Mouse (Mus musculus) testis, adult 2 months (tissue): ENCODE data around the gene Zfp512b. TPM values are rescaled to one million over a fixed set of nuclear protein-coding genes. Genes with fewer than 3 reads are reported as not detected.
A peak's percentile ranks its signal among the peaks of the same experiment; 100 is the strongest.

Experiments used
- H3K27ac ChIP-seq: fragments of 200-500 bp; 2 replicates; pipeline ENCODE4 v1.5.1; 2012; ENCODE audit warnings: low read depth, low read length; ENCODE audit not compliant: control insufficient read depth, insufficient read depth
- H3K27me3 ChIP-seq: fragments of 200-500 bp; 2 replicates; pipeline ENCODE4 v1.6.1; 2012; ENCODE audit warnings: mild to moderate bottlenecking, low read length, moderate library complexity; ENCODE audit not compliant: control insufficient read depth, insufficient read depth
- H3K36me3 ChIP-seq: fragments of 200-500 bp; 2 replicates; pipeline ENCODE4 v1.6.1; 2012; ENCODE audit warnings: mild to moderate bottlenecking, low read length; ENCODE audit not compliant: control insufficient read depth, insufficient read depth
- H3K4me1 ChIP-seq: fragments of 200-500 bp; 2 replicates; pipeline ENCODE4 v1.6.1; 2012; ENCODE audit warnings: low read length; ENCODE audit not compliant: control insufficient read depth, insufficient read depth
- H3K4me3 ChIP-seq: fragments of 200-500 bp; 2 replicates; pipeline ENCODE4 v1.5.1; 2012; ENCODE audit warnings: low read depth, mild to moderate bottlenecking, low read length, moderate library complexity, mixed read lengths; ENCODE audit not compliant: control insufficient read depth
- CTCF ChIP-seq: fragments of 200-500 bp; IDR thresholded peaks from 2 replicates; pipeline ENCODE4 v1.5.1; 2012; ENCODE audit warnings: low read depth, mild to moderate bottlenecking, inconsistent platforms, low read length, moderate library complexity; ENCODE audit not compliant: control insufficient read depth, insufficient read depth, insufficient replicate concordance
- POLR2A ChIP-seq: fragments of 200-500 bp; IDR thresholded peaks from 2 replicates; pipeline ENCODE4 v1.6.1; 2012; ENCODE audit warnings: low read depth, mild to moderate bottlenecking, inconsistent platforms, low read length, moderate library complexity; ENCODE audit not compliant: control insufficient read depth
- polyA plus RNA-seq: library from polyadenylated mRNA; depleted of rRNA; stranded (reverse); fragments of >200 nt; gene quantifications from 2 replicates; pipeline ENCODE4 v1.2.3, GENCODE M21; 2012

Gene Zfp512b
- polyA plus RNA-seq, 1 experiment: 83.2 TPM

DNA sequence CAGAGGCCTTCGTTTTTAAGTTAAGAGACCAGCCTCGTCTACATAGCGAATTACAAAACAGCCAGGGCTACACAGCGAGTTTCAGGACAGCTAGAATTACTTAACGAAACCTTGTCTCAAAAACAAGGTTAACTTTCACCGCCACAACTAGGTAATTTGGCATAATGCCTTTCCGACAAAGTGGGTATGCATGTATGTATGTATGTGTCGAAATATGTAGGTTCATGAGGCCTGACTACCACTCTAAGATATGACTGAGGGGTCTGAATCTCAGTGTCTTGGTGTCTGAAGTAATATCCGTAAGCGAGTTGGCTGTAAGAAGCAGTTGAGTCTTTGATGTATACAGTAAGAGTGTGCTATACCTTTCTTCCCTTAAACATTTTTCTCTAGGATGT is 9.1 kb upstream of the Zfp512b start:
- H3K27ac ChIP-seq: no peak overlapping the region
- H3K4me3 ChIP-seq: peak overlapping the region; percentile 90
- no peaks in the 10 kb centered on the region for H3K36me3 ChIP-seq
- H3K4me1 ChIP-seq: peaks cover 19% of the 10 kb centered on the region
- H3K27me3 ChIP-seq: no peaks in the 10 kb centered on the region
- no peak for TF ChIP-seq POLR2A
- TF ChIP-seq CTCF: no peak

GRCm38 (mm10) chr2:181600828-181601750 is 8.5 kb upstream of the Zfp512b start:
- peak overlapping the region; percentile 90 for H3K4me3 ChIP-seq
- peak overlapping the region; percentile 80 for H3K27ac ChIP-seq
- TF ChIP-seq CTCF: 0 out of 2 replicates have a peak, but pooled peaks have one; percentile 16
- TF ChIP-seq POLR2A: peak; percentile 93
- no peaks in the 10 kb centered on the region for H3K27me3 ChIP-seq
- peaks cover 2% of the 10 kb centered on the region for H3K36me3 ChIP-seq
- peaks cover 21% of the 10 kb centered on the region for H3K4me1 ChIP-seq

DNA sequence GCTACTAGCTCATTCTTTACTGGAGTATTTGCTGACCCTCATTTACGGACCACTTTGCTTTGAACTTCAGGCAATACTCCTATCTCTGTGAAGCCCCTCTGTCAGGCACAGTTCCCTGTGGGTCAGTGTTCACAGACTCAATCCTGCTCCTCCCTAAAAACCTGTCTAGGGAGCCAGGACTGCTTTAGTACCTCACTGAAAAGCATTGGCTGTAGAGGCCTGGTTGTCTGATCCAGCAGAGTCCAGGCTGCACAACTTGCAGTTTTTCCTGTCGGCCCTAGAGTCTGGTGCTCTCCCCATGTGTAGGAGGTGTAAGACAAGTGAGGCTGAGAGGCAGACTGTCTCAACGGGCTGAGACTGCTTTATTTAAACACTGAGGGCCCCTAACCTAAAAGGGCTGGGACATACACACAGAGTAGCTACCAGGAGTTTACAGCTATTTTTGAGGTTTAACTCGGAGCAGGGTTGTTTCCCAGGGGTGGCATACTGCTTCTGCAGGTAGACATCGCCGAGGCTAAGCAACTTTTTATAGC is 7.7 kb upstream of the Zfp512b start:
- peak overlapping the region; percentile 90 for H3K4me3 ChIP-seq
- no peaks in the 10 kb centered on the region for H3K27me3 ChIP-seq
- H3K27ac ChIP-seq: peak overlapping the region; percentile 80
- peaks cover 2% of the 10 kb centered on the region for H3K36me3 ChIP-seq
- H3K4me1 ChIP-seq: peaks cover 21% of the 10 kb centered on the region
- TF ChIP-seq CTCF (no peak), POLR2A (no peak)

DNA sequence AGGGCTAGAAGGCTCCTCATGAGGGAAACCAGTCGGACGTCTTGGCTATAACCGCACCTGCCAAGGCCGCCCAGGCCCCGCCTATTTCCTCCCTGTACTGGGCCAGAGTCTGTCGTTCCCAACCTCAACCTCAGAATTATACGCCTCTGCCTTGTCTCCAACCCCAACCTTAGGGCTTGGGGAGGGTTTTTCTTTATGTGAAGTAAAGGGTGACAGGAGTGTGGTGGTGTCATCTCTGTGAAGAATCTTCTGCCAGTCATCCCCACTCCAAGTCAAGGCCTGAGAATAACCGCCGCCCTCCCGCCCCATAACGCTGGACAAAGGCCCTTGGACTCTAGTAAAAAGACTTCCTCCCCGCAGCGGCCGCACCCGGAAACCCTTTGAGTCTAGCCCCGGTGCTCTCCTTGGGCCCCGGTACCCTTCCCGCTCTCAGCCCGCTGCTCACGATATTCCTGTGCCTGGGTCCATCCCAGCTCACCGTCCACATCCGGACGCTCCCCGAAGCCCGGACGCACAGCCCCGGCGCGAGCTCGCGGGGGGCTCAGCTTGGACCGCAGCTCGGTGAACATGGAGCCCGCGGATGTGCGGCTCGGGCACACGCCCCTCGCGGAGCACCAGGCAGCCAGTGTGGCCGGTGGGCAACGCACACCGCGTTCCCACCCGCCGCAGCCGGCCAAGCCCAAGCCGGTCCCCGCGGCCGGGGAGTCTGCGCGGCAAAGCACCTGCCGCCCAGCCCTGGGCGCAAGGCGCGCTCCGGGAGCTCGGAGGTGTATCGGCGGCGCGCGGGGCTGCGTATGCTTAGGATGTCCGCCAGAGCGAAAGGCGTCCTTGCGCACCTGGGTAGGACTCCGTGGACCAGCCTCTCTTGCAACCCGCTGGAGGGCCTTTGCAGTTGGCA is 6.1 kb upstream of the Zfp512b start, which contains the start of gene Samd10:
Gene Samd10 (minus strand): TSS at position 759 of the 898 bp plus-strand sequence.
- Histone ChIP-seq H3K27ac (peak within 1 kb of the TSS; percentile 86), H3K36me3 (peaks cover 2% of the 10 kb centered on the region), H3K27me3 (no peaks in the 10 kb centered on the region), H3K4me1 (peaks cover 21% of the 10 kb centered on the region), H3K4me3 (peak within 1 kb of the TSS; percentile 80)
- TF ChIP-seq POLR2A (no peak; the same call in 1 of the 2 replicates), CTCF (no peak)

DNA sequence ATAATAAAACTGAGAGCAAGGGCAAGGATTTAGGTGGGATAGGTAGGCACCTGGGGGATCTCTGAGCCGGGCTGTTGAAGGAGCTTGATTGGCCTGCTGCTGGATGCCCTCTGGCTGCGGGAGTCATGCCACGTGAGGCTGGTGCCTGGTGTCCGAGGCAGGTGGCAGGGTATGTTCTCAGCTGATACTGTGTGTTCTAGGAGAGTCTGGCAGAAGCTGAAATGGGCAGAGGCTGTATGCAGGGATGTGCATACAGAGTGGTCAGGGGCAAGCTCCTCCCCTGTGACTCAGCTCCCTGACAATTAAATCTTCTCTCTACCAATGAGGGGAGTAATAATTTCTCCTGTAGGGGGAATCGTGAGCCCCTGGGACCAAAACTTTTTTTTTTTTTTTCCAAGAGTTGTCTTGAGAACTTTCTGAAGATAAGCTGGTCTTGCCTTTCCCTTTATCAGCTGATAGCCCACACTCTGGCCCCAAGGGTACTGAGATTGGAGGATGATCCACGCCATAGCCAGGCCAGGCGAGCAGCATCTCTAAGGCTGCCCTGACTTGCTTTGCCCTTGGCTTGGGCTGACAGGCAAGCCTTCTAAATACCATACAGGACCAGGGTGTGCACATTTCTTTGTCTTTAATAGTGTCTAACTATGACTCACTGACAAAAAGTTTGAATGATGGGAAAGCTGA is 4.9 kb upstream of the Zfp512b start:
- Histone ChIP-seq H3K36me3 (peaks cover 2% of the 10 kb centered on the region), H3K27me3 (no peaks in the 10 kb centered on the region), H3K27ac (peak overlapping the region; percentile 18), H3K4me3 (peak overlapping the region; percentile 53), H3K4me1 (peaks cover 21% of the 10 kb centered on the region)
- TF ChIP-seq POLR2A: no peak; the same call in 1 of the 2 replicates
- TF ChIP-seq CTCF: no peak

DNA sequence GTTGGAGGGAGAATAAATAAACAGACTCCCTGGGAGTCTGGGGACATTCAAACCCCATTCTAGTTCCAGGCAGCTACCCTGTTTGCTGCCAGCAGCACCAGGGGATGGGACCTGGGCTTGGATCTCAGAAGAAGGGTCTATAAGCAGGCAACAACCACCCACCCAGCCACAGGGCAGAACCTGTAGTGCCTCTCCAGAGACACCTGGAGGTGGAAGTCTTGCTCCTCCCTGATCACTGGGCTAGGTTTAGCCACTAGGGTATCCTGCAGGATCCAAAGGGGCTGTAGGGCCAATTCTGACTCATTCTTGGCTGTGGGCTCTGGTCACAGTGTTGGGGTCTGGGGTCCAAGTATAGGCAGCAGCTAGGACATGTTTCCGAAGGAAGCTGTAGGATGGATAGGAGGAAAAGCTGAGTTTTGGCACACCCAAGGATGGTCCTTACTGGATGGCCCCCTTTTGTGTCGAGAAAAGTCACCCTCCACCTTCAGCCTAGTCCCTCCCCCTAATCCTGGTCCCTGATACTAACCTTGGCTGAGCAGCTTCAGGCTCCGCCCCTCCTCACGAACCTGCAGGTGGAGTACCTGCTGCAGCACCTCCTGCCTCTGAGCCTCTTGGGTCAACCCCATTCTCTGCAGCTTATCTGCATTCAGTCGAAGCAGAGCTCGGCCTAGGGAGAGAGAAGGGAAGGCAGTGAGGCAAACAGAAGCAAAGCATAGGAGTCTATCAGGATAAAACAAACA is 3.8 kb upstream of the Zfp512b start:
- Histone ChIP-seq H3K36me3 (peaks cover 2% of the 10 kb centered on the region), H3K27ac (no peak overlapping the region), H3K4me3 (peak overlapping the region; percentile 14), H3K27me3 (no peaks in the 10 kb centered on the region), H3K4me1 (peaks cover 25% of the 10 kb centered on the region)
- no peak for TF ChIP-seq CTCF
- no peak for TF ChIP-seq POLR2A
